Mouse (Mus musculus) adrenal gland, adult 2 months (tissue): ENCODE data around the gene Tssk6. TPM values are rescaled to one million over a fixed set of nuclear protein-coding genes. Genes with fewer than 3 reads are reported as not detected.
"Not testable (repeated sequence)": the region's sequence is repeated elsewhere in the genome, so short reads cannot be mapped to it uniquely, and the experiment has no call there.

Experiments used
- DNase-seq: peaks from one replicate; pipeline ENCODE4 v3.0.0; 2021
- polyA plus RNA-seq: library from polyadenylated mRNA; depleted of rRNA; stranded (reverse); fragments of >200 nt; gene quantifications from 2 replicates; pipeline ENCODE4 v1.2.3, GENCODE M21; 2012; rRNA removed
- total RNA-seq, 2 experiments: library from RNA; stranded (reverse); gene quantifications; 2 replicates each; pipeline ENCODE4 v1.2.3; 2021

Gene Tssk6
- total and polyA plus RNA-seq, 3 experiments, result 0.35 to 1.3 (median 0.66) TPM

GRCm38 (mm10) chr8:69919010-69919409 is 17.0 kb downstream of the Tssk6 start:
- peak; percentile 81 for DNase-seq

- DNase-seq, result peak; percentile 60
Measured at GRCm38 (mm10) chr8:69919876-69920662, 18.1 kb downstream of the Tssk6 start.

GRCm38 (mm10) chr8:69921141-69921540 is 19.2 kb downstream of the Tssk6 start:
- DNase-seq, result no peak

- no peak for DNase-seq
Measured at GRCm38 (mm10) chr8:69923986-69924385, 22.0 kb downstream of the Tssk6 start.

- no peak for DNase-seq
Measured at GRCm38 (mm10) chr8:69926901-69927300, 24.9 kb downstream of the Tssk6 start.

GRCm38 (mm10) chr8:69933811-69934210 is 31.8 kb downstream of the Tssk6 start:
- no peak for DNase-seq

- no peak for DNase-seq
Measured at GRCm38 (mm10) chr8:69934582-69934981, 32.6 kb downstream of the Tssk6 start.

GRCm38 (mm10) chr8:69935431-69935830 is 33.4 kb downstream of the Tssk6 start:
- no peak for DNase-seq

- no peak for DNase-seq
Measured at GRCm38 (mm10) chr8:69936050-69936794, 34.2 kb downstream of the Tssk6 start.

GRCm38 (mm10) chr8:69937466-69937865 is 35.5 kb downstream of the Tssk6 start:
- DNase-seq, result no peak

GRCm38 (mm10) chr8:69938245-69938982 is 36.4 kb downstream of the Tssk6 start:
- no peak for DNase-seq

GRCm38 (mm10) chr8:69939633-69940032 is 37.6 kb downstream of the Tssk6 start:
- DNase-seq, result no peak

- no peak for DNase-seq
Measured at GRCm38 (mm10) chr8:69940386-69940785, 38.4 kb downstream of the Tssk6 start.

GRCm38 (mm10) chr8:69942495-69942894 is 40.5 kb downstream of the Tssk6 start:
- DNase-seq, result not testable (repeated sequence)

- DNase-seq, result no peak
Measured at GRCm38 (mm10) chr8:69950300-69950699, 48.3 kb downstream of the Tssk6 start.

Other genes starting within 250 kb of the Tssk6 start
- 1 to 10 TPM; 2.0 to 2.9 TPM for gene Zfp964, start 247.7 kb upstream of the Tssk6 start, total RNA-seq
- 0.18 and 0.21 TPM in 2 replicates for gene Zfp964, start 247.7 kb upstream of the Tssk6 start, polyA plus RNA-seq
- gene Zfp869, start 191.5 kb upstream of the Tssk6 start, total RNA-seq, result 10 to 100 TPM; 22.3 to 25.3 TPM
- gene Zfp869, start 191.5 kb upstream of the Tssk6 start, polyA plus RNA-seq, result 0.27 and 0.48 TPM in 2 replicates
- gene Zfp963, start 152.2 kb upstream of the Tssk6 start, total RNA-seq, result 1 to 10 TPM; 2.6 to 5.0 TPM
- 0.51 and 1.3 TPM in 2 replicates for gene Zfp963, start 152.2 kb upstream of the Tssk6 start, polyA plus RNA-seq
- gene Gm20422, start 127.3 kb upstream of the Tssk6 start, total RNA-seq, result 1 to 10 TPM in 1 of 2 experiments, not detected in 1; 2.3 TPM
- gene Gm20422, start 127.3 kb upstream of the Tssk6 start, polyA plus RNA-seq, result 0.25 and 0.33 TPM in 2 replicates
- gene Atp13a1, start 111.0 kb upstream of the Tssk6 start, total RNA-seq, result 10 to 100 TPM; 40.8 to 43.4 TPM
- gene Atp13a1, start 111.0 kb upstream of the Tssk6 start, polyA plus RNA-seq, result 93.0 and 110 TPM in 2 replicates
- gene Zfp866, start 111.0 kb upstream of the Tssk6 start, total RNA-seq, result 10 to 100 TPM; 19.5 to 21.4 TPM
- gene Zfp866, start 111.0 kb upstream of the Tssk6 start, polyA plus RNA-seq, result 3.4 and 3.5 TPM in 2 replicates
- 10 to 100 TPM; 13.5 to 13.6 TPM for gene Gmip, start 93.5 kb upstream of the Tssk6 start, total RNA-seq
- 30.3 and 36.6 TPM in 2 replicates for gene Gmip, start 93.5 kb upstream of the Tssk6 start, polyA plus RNA-seq
- 1 to 10 TPM; 1.2 to 2.9 TPM for gene Lpar2, start 79.8 kb upstream of the Tssk6 start, total RNA-seq
- 2.0 and 2.5 TPM in 2 replicates for gene Lpar2, start 79.8 kb upstream of the Tssk6 start, polyA plus RNA-seq
- under 1 TPM; 0.38 to 0.69 TPM for gene Pbx4, start 69.7 kb upstream of the Tssk6 start, total RNA-seq
- gene Pbx4, start 69.7 kb upstream of the Tssk6 start, polyA plus RNA-seq, result 5.5 and 5.8 TPM in 2 replicates
- gene Cilp2, start 14.5 kb upstream of the Tssk6 start, total RNA-seq, result under 1 TPM; 0.07 to 0.09 TPM
- 0.39 and 1.1 TPM in 2 replicates for gene Cilp2, start 14.5 kb upstream of the Tssk6 start, polyA plus RNA-seq
- gene Ndufa13, start 374 bp downstream of the Tssk6 start, total RNA-seq, result 100 to 1,000 TPM; 160 to 215 TPM
- 83.3 and 99.4 TPM in 2 replicates for gene Ndufa13, start 374 bp downstream of the Tssk6 start, polyA plus RNA-seq
- gene Yjefn3, start 528 bp downstream of the Tssk6 start, total RNA-seq, result 1 to 10 TPM; 1.9 to 4.2 TPM
- 6.6 and 10.8 TPM in 2 replicates for gene Yjefn3, start 528 bp downstream of the Tssk6 start, polyA plus RNA-seq
- gene Gatad2a, start 94.2 kb downstream of the Tssk6 start, total RNA-seq, result 100 to 1,000 TPM; 102 to 116 TPM
- 92.3 and 105 TPM in 2 replicates for gene Gatad2a, start 94.2 kb downstream of the Tssk6 start, polyA plus RNA-seq
- 10 to 100 TPM; 51.1 to 53.3 TPM for gene Mau2, start 140.6 kb downstream of the Tssk6 start, total RNA-seq
- 98.2 and 114 TPM in 2 replicates for gene Mau2, start 140.6 kb downstream of the Tssk6 start, polyA plus RNA-seq
- 10 to 100 TPM; 28.7 to 32.8 TPM for gene Sugp1, start 140.6 kb downstream of the Tssk6 start, total RNA-seq
- 6.6 and 7.5 TPM in 2 replicates for gene Sugp1, start 140.6 kb downstream of the Tssk6 start, polyA plus RNA-seq
- 1 to 10 TPM in 1 of 2 experiments, under 1 TPM in 1; 0.86 to 1.6 TPM for gene Tm6sf2, start 170.7 kb downstream of the Tssk6 start, total RNA-seq
- gene Tm6sf2, start 170.7 kb downstream of the Tssk6 start, polyA plus RNA-seq, result 3.2 and 4.1 TPM in 2 replicates
- under 1 TPM; 0.43 to 0.59 TPM for gene Hapln4, start 181.3 kb downstream of the Tssk6 start, total RNA-seq
- gene Hapln4, start 181.3 kb downstream of the Tssk6 start, polyA plus RNA-seq, result 0.20 and 0.33 TPM in 2 replicates
- gene Ncan, start 218.7 kb downstream of the Tssk6 start, total RNA-seq, result under 1 TPM; 0.24 to 0.26 TPM
- 0.89 and 1.3 TPM in 2 replicates for gene Ncan, start 218.7 kb downstream of the Tssk6 start, polyA plus RNA-seq
- gene Nr2c2ap, start 229.1 kb downstream of the Tssk6 start, total RNA-seq, result 10 to 100 TPM; 19.1 to 20.0 TPM
- gene Nr2c2ap, start 229.1 kb downstream of the Tssk6 start, polyA plus RNA-seq, result 11.9 and 12.4 TPM in 2 replicates
- 10 to 100 TPM; 15.4 to 18.0 TPM for gene Rfxank, start 237.0 kb downstream of the Tssk6 start, total RNA-seq
- 13.6 and 16.6 TPM in 2 replicates for gene Rfxank, start 237.0 kb downstream of the Tssk6 start, polyA plus RNA-seq
- 10 to 100 TPM; 57.1 to 57.8 TPM for gene Borcs8, start 237.3 kb downstream of the Tssk6 start, total RNA-seq
- gene Borcs8, start 237.3 kb downstream of the Tssk6 start, polyA plus RNA-seq, result 70.4 and 84.8 TPM in 2 replicates
- gene Mef2b, start 237.5 kb downstream of the Tssk6 start, total RNA-seq, result under 1 TPM; 0.45 to 0.63 TPM
- 1.5 and 2.2 TPM in 2 replicates for gene Mef2b, start 237.5 kb downstream of the Tssk6 start, polyA plus RNA-seq